Mouse (Mus musculus): ENCODE measurements at regions not wholly inside any gene's neighbourhood (a gene's known extent, or its start where the extent isn't known, plus 50 kb on each side); places are given as distances from the start of the nearest gene placed in this dataset.

DNA sequence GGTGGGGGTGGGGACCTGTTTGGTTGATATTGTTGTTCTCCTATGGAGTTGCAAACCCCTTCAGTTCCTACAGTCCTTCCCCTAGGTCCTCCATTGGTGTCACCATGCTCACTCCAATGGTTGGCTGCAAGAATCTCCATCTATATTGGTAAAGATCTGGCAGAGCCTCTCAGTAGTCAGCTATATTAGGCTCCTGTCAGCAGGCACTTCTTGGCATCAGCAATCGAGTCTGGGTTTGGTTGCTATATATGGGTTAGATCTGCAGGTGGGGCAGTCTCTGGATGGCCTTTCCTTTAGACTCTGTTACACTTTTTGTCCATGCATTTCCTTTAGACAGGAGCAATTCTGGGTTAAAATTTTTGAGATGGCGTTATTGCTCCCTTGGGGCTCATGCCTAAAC lies 238.4 kb upstream of the Slco6c1 start:
- TF ChIP-seq CTCF (IDR thresholded peaks at IDR 0.05; ENCODE audit: low read depth, low read length) (no peak), POLR2A (IDR thresholded peaks at IDR 0.05; ENCODE audit: borderline replicate concordance, low read depth, low read length) (no peak)

All from bone marrow macrophage, adult 2 months (primary cell).